Mouse (Mus musculus): ENCODE results near the gene 2310030G06Rik. TPM values are rescaled to one million over a fixed set of nuclear protein-coding genes. Genes with fewer than 3 reads are reported as not detected.

Gene 2310030G06Rik
- polyA plus RNA-seq, 1 experiment from 2014 or later = 0.79 TPM

DNA sequence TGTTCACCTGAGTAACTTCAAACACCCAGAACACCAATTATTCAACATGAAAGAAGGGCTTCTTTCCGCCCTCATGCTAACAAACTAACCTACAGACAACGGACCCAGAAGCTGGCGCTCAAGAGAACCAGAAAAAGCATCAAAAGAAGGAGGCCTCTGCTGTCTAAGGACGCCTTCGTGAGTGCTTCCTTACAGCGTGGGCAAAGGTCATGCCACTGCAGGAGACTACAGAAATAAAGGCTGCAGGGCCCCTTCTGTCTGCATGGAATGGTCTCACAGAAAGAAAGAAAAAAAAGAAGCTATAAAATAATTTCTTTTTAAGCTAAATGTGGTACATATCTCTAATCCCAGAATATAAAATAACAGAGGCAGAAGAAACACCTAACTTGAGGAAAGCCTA, 41.4 kb downstream of the 2310030G06Rik start:
- H3K4me1 ChIP-seq (replicated peaks; ENCODE audit: control insufficient read depth, insufficient read depth, low read length) = no peaks in the 10 kb centered on the region
- H3K9me3 ChIP-seq (ENCODE audit: control insufficient read depth, low read length) = no peaks in the 10 kb centered on the region
- no peaks in the 10 kb centered on the region for H3K36me3 ChIP-seq (ENCODE audit: control insufficient read depth, insufficient read depth, low read length)
- H3K4me3 ChIP-seq (ENCODE audit: low read depth, low read length) = no peak overlapping the region
- H3K9ac ChIP-seq (ENCODE audit: low read length) = no peak overlapping the region
- WGBS = 49% methylated on average over 6 of the region's 6 CpGs
- H3K27me3 ChIP-seq (ENCODE audit: control insufficient read depth, insufficient read depth, low read length) = peaks cover 2% of the 10 kb centered on the region; the same call in 1 of the 2 replicates
- H3K27ac ChIP-seq (ENCODE audit: low read depth, low read length) = no peak overlapping the region
- no peak for DNase-seq (ENCODE audit: low spot score)
- ATAC-seq (replicated peaks; ENCODE audit: low FRiP score) = no peak
- no peak overlapping the region for H3K4me2 ChIP-seq (ENCODE audit: low read depth, low read length, severe bottlenecking)

GRCm38 (mm10) chr9:50700921-50701691, 45.2 kb downstream of the 2310030G06Rik start:
- Histone ChIP-seq H3K27ac (ENCODE audit: low read depth, low read length) (no peak overlapping the region), H3K4me2 (ENCODE audit: low read depth, low read length, severe bottlenecking) (no peak overlapping the region), H3K36me3 (ENCODE audit: control insufficient read depth, insufficient read depth, low read length) (no peaks in the 10 kb centered on the region), H3K9me3 (ENCODE audit: control insufficient read depth, low read length) (no peaks in the 10 kb centered on the region), H3K27me3 (ENCODE audit: control insufficient read depth, insufficient read depth, low read length) (peaks cover 5% of the 10 kb centered on the region), H3K4me1 (replicated peaks; ENCODE audit: control insufficient read depth, insufficient read depth, low read length) (peaks cover 9% of the 10 kb centered on the region), H3K9ac (ENCODE audit: low read length) (no peak overlapping the region), H3K4me3 (ENCODE audit: low read depth, low read length) (no peak overlapping the region)
- 65% methylated on average over 11 of the region's 11 CpGs for WGBS
- DNase-seq (ENCODE audit: low spot score) (no peak), ATAC-seq (replicated peaks; ENCODE audit: low FRiP score) (no peak)

- H3K4me1 ChIP-seq (replicated peaks; ENCODE audit: control insufficient read depth, insufficient read depth, low read length) = peaks cover 9% of the 10 kb centered on the region
- DNase-seq (ENCODE audit: low spot score) (peak; percentile 76), ATAC-seq (replicated peaks; ENCODE audit: low FRiP score) (peak; percentile 51)
- peak overlapping the region; percentile 48 for H3K9ac ChIP-seq (ENCODE audit: low read length)
- no peaks in the 10 kb centered on the region for H3K9me3 ChIP-seq (ENCODE audit: control insufficient read depth, low read length)
- peak overlapping the region; percentile 42 for H3K4me3 ChIP-seq (ENCODE audit: low read depth, low read length)
- no peaks in the 10 kb centered on the region for H3K36me3 ChIP-seq (ENCODE audit: control insufficient read depth, insufficient read depth, low read length)
- H3K27me3 ChIP-seq (ENCODE audit: control insufficient read depth, insufficient read depth, low read length) = peaks cover 5% of the 10 kb centered on the region
- H3K4me2 ChIP-seq (ENCODE audit: low read depth, low read length, severe bottlenecking) = peak overlapping the region; percentile 95
- 1% methylated on average over 64 of the region's 70 CpGs for WGBS
- H3K27ac ChIP-seq (ENCODE audit: low read depth, low read length) = no peak overlapping the region
Observed at GRCm38 (mm10) chr9:50698418-50699409, 47.6 kb downstream of the 2310030G06Rik start.

DNA sequence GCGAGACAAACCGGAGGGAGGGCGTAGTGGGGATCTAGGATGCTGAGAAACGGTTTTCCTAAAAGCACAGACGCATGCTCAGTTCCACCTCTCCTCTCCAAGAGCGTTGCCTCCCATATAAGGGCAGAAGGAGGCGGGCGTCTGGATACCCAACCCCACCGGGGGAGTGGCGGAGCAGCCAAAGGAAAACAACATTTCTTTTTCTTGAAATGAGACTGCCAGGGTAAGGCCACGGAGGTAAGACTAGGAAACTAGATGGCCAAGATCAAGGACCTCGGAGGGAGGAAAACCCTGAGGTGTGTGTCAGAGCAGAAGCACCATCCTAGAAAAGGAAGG, 48.7 kb downstream of the 2310030G06Rik start:
- Histone ChIP-seq H3K27ac (ENCODE audit: low read depth, low read length) (no peak overlapping the region), H3K4me1 (replicated peaks; ENCODE audit: control insufficient read depth, insufficient read depth, low read length) (peaks cover 14% of the 10 kb centered on the region), H3K27me3 (ENCODE audit: control insufficient read depth, insufficient read depth, low read length) (peaks cover 5% of the 10 kb centered on the region), H3K36me3 (ENCODE audit: control insufficient read depth, insufficient read depth, low read length) (no peaks in the 10 kb centered on the region), H3K9ac (ENCODE audit: low read length) (peak overlapping the region; percentile 47), H3K4me2 (ENCODE audit: low read depth, low read length, severe bottlenecking) (peak overlapping the region; percentile 50), H3K9me3 (ENCODE audit: control insufficient read depth, low read length) (no peaks in the 10 kb centered on the region), H3K4me3 (ENCODE audit: low read depth, low read length) (peak overlapping the region; percentile 19; the same call in 1 of the 2 replicates)
- ATAC-seq (replicated peaks; ENCODE audit: low FRiP score) (peak; percentile 60), DNase-seq (ENCODE audit: low spot score) (peak; percentile 80)
- WGBS = 2% methylated on average over 12 of the region's 12 CpGs

DNA sequence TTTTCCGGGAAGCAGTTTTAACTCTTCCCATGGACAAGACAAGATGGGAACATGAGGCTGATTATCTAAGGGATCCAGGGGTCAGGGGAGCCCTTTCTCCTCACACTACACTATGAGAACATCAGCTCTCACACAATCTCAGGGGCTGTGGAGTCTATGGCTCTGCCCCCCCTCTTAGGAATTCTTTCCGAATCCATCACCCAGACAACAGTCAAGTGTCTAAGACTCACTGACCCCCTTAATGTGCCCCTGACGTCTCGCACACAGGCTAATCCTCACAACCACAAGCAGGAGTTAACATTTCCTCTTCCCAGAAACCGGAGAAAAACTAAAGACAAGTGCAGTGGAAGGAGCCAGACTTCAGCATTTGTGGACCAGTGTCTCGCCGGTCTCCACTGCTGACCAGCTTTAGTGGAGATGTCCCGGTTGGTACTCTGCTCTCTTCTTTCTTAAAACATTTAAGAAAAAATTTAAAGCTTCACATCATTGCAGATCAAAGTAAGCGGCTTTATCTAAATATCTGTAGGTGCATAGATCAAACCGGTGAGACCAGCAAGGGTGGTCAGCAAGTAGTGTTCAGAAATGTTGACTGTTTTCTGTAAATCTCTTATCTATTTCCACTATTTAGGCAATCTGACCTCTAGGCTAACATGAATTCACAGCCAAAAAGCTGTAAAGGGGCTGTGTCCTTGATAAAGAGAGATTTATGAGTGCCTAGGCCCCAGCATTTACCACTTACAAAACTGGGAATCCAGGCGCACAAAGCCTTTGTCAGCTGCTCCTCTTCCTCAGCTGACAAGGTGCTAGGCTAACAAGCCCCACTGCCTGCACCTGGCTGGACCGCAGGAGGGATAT, 49.3 kb downstream of the 2310030G06Rik start:
- 35% methylated on average over 12 of the region's 12 CpGs for whole genome bisulfite sequencing
- Histone ChIP-seq H3K9me3 (ENCODE audit: control insufficient read depth, low read length) (no peaks in the 10 kb centered on the region), H3K27ac (ENCODE audit: low read depth, low read length) (no peak overlapping the region), H3K4me1 (replicated peaks; ENCODE audit: control insufficient read depth, insufficient read depth, low read length) (peaks cover 14% of the 10 kb centered on the region), H3K36me3 (ENCODE audit: control insufficient read depth, insufficient read depth, low read length) (no peaks in the 10 kb centered on the region), H3K9ac (ENCODE audit: low read length) (peak overlapping the region; percentile 47), H3K27me3 (ENCODE audit: control insufficient read depth, insufficient read depth, low read length) (peaks cover 5% of the 10 kb centered on the region), H3K4me3 (ENCODE audit: low read depth, low read length) (peak overlapping the region; percentile 19; the same call in 1 of the 2 replicates), H3K4me2 (ENCODE audit: low read depth, low read length, severe bottlenecking) (peak overlapping the region; percentile 50)
- DNase-seq (ENCODE audit: low spot score) (no peak), ATAC-seq (replicated peaks; ENCODE audit: low FRiP score) (peak; percentile 48)

- H3K4me1 ChIP-seq (replicated peaks; ENCODE audit: control insufficient read depth, insufficient read depth, low read length) = peaks cover 14% of the 10 kb centered on the region
- H3K36me3 ChIP-seq (ENCODE audit: control insufficient read depth, insufficient read depth, low read length) = no peaks in the 10 kb centered on the region
- ATAC-seq (replicated peaks; ENCODE audit: low FRiP score) (no peak), DNase-seq (ENCODE audit: low spot score) (no peak)
- H3K27ac ChIP-seq (ENCODE audit: low read depth, low read length) = no peak overlapping the region
- 83% methylated on average over 6 of the region's 6 CpGs for WGBS
- H3K27me3 ChIP-seq (ENCODE audit: control insufficient read depth, insufficient read depth, low read length) = peaks cover 3% of the 10 kb centered on the region
- H3K9ac ChIP-seq (ENCODE audit: low read length) = no peak overlapping the region
- H3K4me2 ChIP-seq (ENCODE audit: low read depth, low read length, severe bottlenecking) = no peak overlapping the region
- no peaks in the 10 kb centered on the region for H3K9me3 ChIP-seq (ENCODE audit: control insufficient read depth, low read length)
- no peak overlapping the region for H3K4me3 ChIP-seq (ENCODE audit: low read depth, low read length)
Observed at GRCm38 (mm10) chr9:50695153-50695552, 51.2 kb downstream of the 2310030G06Rik start.

GRCm38 (mm10) chr9:50693631-50694030, 52.7 kb downstream of the 2310030G06Rik start:
- 11% methylated on average over 10 of the region's 10 CpGs for WGBS
- no peaks in the 10 kb centered on the region for H3K9me3 ChIP-seq (ENCODE audit: control insufficient read depth, low read length)
- H3K4me2 ChIP-seq (ENCODE audit: low read depth, low read length, severe bottlenecking) = no peak overlapping the region
- H3K27me3 ChIP-seq (ENCODE audit: control insufficient read depth, insufficient read depth, low read length) = no peaks in the 10 kb centered on the region
- ATAC-seq (replicated peaks; ENCODE audit: low FRiP score) (no peak), DNase-seq (ENCODE audit: low spot score) (peak; percentile 63)
- H3K9ac ChIP-seq (ENCODE audit: low read length) = no peak overlapping the region
- peaks cover 13% of the 10 kb centered on the region for H3K4me1 ChIP-seq (replicated peaks; ENCODE audit: control insufficient read depth, insufficient read depth, low read length)
- no peak overlapping the region for H3K27ac ChIP-seq (ENCODE audit: low read depth, low read length)
- no peaks in the 10 kb centered on the region for H3K36me3 ChIP-seq (ENCODE audit: control insufficient read depth, insufficient read depth, low read length)
- no peak overlapping the region for H3K4me3 ChIP-seq (ENCODE audit: low read depth, low read length)
